Mouse (Mus musculus) embryonic fibroblast, embryonic 13.5 days (primary cell): ENCODE measurements at regions not wholly inside any gene's neighbourhood (a gene's known extent, or its start where the extent isn't known, plus 50 kb on each side); places are given as distances from the start of the nearest gene placed in this dataset.
"Not testable (repeated sequence)": the region's sequence is repeated elsewhere in the genome, so short reads cannot be mapped to it uniquely, and the experiment has no call there.

Experiments
- H3K27ac ChIP-seq: 2 replicates; pipeline ENCODE4 v1.5.1; 2012; ENCODE audit warnings: low read length, control low read depth, inconsistent platforms; ENCODE audit not compliant: insufficient read depth
- H3K4me1 ChIP-seq: 2 replicates; pipeline ENCODE4 v1.6.1; 2011; ENCODE audit warnings: low read length; ENCODE audit not compliant: control insufficient read depth, insufficient read depth
- H3K4me3 ChIP-seq: 2 replicates; pipeline ENCODE4 v1.5.1; 2011; ENCODE audit warnings: mild to moderate bottlenecking, control low read depth, low read length; ENCODE audit not compliant: insufficient read depth
- CTCF ChIP-seq: IDR thresholded peaks from 2 replicates; pipeline ENCODE4 v1.5.1; 2011; ENCODE audit warnings: mild to moderate bottlenecking, control low read depth, low read length, moderate library complexity, borderline replicate concordance; ENCODE audit not compliant: insufficient read depth
- POLR2A ChIP-seq: IDR thresholded peaks from 2 replicates; pipeline ENCODE4 v1.6.1; 2011; ENCODE audit warnings: low read depth, mild to moderate bottlenecking, control low read depth, low read length, moderate library complexity

DNA sequence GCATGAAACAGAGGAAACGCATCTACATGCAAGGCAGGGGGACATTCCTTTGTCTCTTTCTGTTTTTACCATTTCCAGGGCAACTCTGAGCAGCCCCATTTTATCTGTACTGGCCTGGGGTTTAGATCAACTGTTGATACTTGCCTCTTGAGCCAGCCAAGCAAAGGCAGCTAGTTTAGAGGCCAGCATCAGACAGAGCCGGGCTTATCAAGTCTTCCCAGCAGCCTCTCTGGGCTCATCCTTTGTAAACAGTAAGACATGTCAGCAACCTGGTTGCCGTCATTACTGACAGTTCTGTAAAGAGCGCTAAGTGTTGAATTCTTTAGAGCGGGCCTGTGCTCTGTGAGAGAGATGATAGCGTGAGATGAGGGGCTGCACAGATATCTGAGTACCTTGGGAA, 182.9 kb upstream of the Bmp4 start:
- TF ChIP-seq POLR2A: no peak
- no peak overlapping the region for H3K4me3 ChIP-seq
- no peak overlapping the region for H3K27ac ChIP-seq
- H3K4me1 ChIP-seq: no peaks in the 10 kb centered on the region

DNA sequence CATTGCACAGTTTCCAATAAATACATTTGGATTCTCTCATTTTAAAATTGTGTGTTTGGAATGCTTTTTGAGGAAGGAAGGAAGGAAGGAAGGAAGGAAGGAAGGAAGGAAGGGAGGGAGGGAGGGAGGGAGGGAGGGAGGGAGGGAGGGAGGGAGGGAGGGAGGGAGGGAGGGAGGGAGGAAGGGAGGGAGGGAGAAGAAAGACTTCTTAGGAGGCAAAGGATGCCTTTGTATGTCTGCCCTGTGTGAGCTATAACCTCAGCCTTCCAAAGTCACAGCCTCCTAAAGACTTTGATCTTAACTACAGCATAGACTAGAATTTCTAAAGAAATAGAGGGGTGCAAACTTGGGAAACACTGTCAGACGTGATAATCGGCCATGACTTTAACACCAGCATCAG, 182.5 kb upstream of the Bmp4 start:
- H3K4me1 ChIP-seq, H3K27ac ChIP-seq, H3K4me3 ChIP-seq: not testable (repeated sequence)

DNA sequence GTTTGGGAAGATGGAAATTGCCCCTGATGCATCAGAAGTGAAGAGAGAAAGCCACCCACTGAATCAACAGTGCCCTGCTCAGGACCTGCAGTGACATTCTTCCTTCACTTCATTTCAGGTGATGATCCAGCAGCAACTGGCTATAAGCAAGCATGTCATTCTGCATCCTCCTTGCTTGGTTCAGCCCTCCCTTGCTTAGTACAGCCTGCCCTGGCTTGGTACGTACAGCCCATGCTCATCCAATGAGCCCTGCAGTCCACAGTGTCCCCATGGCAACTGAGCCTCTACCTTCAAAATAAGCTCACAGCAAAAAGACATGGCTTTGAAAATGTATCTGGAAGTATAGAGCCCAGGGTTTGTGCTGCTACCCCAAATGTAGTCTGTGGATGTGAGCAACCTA, 181.4 kb upstream of the Bmp4 start:
- no peak overlapping the region for H3K27ac ChIP-seq
- TF ChIP-seq POLR2A: no peak
- no peak for TF ChIP-seq CTCF
- H3K4me1 ChIP-seq: no peaks in the 10 kb centered on the region
- no peak overlapping the region for H3K4me3 ChIP-seq

DNA sequence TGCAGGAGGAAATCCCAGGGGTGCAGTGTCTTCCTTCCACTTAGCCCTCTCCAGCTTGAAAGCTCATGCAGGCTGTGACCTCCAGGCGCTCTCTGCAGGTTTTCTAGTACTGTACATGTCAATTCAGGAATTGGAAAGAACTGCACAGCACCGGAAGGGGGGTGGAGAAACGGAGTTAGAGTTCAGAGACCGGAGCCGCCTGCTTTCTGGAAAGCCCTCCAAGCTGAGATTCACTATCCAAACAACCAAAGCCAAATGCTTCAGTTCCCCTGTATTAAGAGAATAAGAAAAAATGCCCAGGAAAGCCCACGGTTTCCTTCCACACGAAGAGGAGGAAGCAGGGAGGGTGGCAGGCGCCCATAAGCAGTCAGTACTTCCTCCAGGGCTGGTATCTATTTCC, 178.8 kb upstream of the Bmp4 start:
- TF ChIP-seq POLR2A: no peak
- no peak for TF ChIP-seq CTCF
- Histone ChIP-seq H3K4me3 (no peak overlapping the region), H3K4me1 (no peaks in the 10 kb centered on the region; the same call in 1 of the 2 replicates), H3K27ac (no peak overlapping the region)

DNA sequence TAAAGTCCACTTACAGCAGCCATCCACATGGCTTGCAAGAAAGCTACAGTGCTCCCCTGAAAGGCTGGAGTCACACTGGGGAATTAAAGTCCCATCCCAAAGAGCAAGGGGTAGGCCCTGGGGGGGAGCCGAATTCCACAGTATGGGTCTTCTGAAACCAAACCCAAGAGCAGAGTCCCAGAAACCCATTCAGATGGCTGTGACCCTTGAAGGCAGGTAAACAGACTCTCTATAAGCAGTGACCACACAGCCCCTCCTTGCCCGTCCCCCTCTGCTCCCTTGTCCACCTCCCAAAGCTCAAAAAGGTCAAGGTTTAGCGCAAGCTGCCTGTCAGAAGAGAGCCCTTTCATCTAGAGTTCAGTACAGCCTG, 176.9 kb upstream of the Bmp4 start:
- no peak for TF ChIP-seq CTCF
- no peak for TF ChIP-seq POLR2A
- H3K27ac ChIP-seq: no peak overlapping the region
- H3K4me1 ChIP-seq: no peaks in the 10 kb centered on the region; the same call in 1 of the 2 replicates
- H3K4me3 ChIP-seq: no peak overlapping the region

DNA sequence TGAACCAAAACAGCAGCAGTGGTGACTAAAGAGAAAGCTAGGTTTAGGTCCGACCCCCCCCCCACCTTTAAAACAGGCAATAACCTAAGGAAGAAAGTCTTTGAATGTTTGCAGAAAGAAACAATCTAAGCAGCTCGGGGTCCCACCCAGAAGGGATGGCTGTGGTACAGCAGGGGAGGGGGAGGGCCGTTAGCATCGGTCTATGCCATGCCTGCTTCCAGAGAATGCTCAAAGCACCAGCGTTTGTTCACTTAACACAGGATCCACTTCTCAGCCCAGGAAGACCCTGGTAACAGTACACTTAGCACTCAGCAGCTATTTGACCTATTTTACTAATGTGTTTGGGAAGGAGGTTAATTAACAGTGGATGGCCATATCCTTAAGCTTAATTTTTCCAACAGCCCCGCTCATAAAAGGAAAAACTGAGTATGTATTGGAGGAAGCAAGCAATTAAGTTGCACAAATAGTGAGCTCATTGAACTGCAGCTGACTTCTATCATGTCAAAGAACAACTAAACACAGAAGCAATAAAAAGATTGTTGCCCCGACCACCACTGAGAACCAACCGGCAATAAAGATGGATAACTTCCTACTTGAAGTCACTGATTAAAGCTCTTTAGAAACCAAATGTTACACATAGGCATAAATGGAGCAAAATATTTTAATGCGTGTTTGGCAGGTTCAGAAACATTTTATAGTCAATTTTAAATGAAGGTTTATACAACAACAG, 176.4 kb upstream of the Bmp4 start:
- no peak overlapping the region for H3K27ac ChIP-seq
- no peak overlapping the region for H3K4me3 ChIP-seq
- TF ChIP-seq CTCF: no peak
- no peak for TF ChIP-seq POLR2A
- H3K4me1 ChIP-seq: no peaks in the 10 kb centered on the region; the same call in 1 of the 2 replicates

DNA sequence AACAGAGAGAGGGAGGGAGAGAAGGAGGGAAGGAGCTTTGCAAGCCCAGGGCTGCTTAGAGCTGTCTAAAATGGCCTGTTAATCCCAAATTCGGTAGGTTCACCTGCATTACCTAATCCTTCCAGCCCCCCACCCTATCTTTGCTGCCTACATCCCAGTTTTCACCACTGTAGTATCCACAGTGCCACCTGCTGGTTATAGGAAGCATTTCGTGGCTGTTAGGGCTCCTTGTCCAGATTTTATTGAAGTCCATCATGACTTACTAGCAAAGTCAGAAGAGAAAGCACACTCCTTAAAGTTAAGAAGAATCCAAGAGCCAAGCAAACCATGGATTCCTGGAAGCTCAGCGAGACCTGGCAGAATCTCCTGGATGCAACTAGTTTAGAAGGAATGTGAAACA, 174.5 kb upstream of the Bmp4 start:
- no peak overlapping the region for H3K4me3 ChIP-seq
- TF ChIP-seq POLR2A (no peak), CTCF (no peak)
- no peaks in the 10 kb centered on the region; the same call in 1 of the 2 replicates for H3K4me1 ChIP-seq
- no peak overlapping the region for H3K27ac ChIP-seq

DNA sequence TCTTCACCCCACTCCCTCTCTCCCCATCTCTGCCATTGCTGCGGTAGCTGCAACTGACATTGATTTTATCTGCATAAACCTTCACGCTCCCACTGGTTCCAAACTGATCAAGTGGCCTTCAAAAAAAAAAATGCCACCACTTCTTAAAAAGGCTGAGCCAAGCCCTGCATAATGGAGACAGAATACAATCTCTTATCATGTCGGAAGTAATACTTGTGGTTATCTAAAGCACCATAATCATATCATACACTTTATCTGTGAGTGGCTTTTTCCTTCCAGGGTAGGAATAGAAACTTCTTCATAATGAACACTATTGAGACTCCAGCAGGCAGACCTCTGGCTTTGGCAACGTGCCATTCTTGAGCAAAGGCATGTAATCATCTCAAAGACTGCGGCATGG, 171.5 kb upstream of the Bmp4 start:
- H3K4me3 ChIP-seq: no peak overlapping the region
- H3K4me1 ChIP-seq: no peaks in the 10 kb centered on the region; the same call in 1 of the 2 replicates
- TF ChIP-seq CTCF (no peak), POLR2A (no peak)
- no peak overlapping the region for H3K27ac ChIP-seq

DNA sequence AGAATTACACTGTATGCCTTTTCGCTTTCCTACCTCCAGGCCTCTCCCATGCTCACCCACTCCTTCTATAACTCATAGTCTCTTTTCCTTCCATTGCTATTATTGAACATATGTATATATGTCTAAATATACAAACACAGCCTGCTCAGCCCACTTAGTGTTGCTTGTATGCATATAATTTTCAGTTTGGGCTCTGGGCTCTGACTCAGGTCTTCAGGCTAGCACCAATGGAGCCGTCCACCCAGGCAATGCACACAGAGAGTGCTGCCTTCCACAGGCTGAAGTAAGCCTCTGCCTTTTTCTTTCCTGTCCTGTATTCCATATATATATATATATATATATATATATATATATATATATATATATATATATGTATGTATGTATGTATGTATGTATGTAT, 162.8 kb upstream of the Bmp4 start:
- Histone ChIP-seq H3K27ac (no peak overlapping the region), H3K4me1 (no peaks in the 10 kb centered on the region), H3K4me3 (no peak overlapping the region)
- TF ChIP-seq POLR2A: no peak
- TF ChIP-seq CTCF: no peak

DNA sequence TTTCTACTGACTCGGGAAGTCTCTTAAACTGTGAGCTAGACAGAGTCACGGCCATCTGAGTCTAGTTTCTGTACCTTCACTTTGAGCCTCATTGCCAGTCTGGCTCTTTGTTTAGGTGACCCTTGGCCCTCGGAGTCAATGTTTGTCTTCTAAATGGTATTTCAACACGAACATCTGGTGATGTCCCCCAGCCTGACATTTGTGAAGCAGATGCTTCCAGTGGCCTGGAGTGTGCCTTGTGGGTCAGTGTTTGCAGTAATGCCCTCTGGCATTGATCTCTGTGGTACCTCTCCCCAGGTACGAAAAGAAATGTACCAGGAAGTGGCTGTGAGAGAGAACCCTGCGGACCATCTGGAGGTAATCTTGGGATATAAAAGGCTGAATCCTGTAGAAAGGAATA, 155.7 kb upstream of the Bmp4 start:
- H3K4me3 ChIP-seq: no peak overlapping the region
- H3K27ac ChIP-seq: no peak overlapping the region
- H3K4me1 ChIP-seq: no peaks in the 10 kb centered on the region
- TF ChIP-seq CTCF (no peak), POLR2A (no peak)

DNA sequence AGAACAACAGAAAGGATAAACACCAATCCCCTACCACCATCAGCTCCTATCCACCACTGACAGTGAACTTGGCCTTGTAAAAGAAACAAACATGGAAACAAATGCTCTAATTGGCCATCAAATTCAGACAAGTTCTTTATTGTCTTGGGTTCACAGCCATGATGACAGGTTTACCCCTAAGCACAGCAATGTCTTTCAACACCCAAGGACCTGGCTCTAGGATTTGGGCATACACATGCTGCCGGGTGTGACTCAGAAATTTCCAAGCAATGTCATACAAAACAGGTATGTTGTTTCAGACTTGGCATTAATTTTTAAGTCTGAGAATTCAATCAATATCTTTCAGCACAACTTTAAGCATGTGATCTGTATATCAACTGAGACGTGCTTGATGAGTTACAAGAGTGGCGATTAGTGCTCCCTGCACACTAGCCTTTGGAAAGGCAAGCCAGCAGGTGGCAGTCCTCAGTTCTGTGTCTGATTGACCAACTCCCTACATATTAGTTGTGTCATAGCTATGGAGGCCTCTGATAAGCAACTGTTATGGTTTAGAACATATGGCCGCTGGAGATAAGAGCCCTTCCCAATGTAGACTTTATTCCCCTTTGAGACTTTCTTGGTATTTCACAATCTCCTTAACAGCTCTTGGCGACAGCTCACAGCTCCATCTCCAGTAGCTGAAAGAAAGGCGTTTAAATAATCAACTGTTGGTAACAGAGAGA, 149.2 kb upstream of the Bmp4 start:
- Histone ChIP-seq H3K4me1 (no peaks in the 10 kb centered on the region), H3K4me3 (no peak overlapping the region)
- no peak for TF ChIP-seq POLR2A
- TF ChIP-seq CTCF: no peak

More for the DNA sequence above, 149.2 kb upstream of the Bmp4 start:
- H3K27ac ChIP-seq: no peak overlapping the region
